Mouse (Mus musculus): ENCODE results near the gene Hoxb6. TPM values are rescaled to one million over a fixed set of nuclear protein-coding genes. Genes with fewer than 3 reads are reported as not detected.

Hoxb6 gene
- polyA plus RNA-seq, 1 experiment: not detected

- TF ChIP-seq E2F4 (IDR thresholded peaks at IDR 0.05; ENCODE audit: insufficient read depth): no peak
- TF ChIP-seq POLR2AphosphoS2 (IDR thresholded peaks at IDR 0.05; ENCODE audit: insufficient read length, low read depth): no peak
- no peak for TF ChIP-seq TCF12 (IDR thresholded peaks at IDR 0.05; ENCODE audit: insufficient read depth, poor library complexity, severe bottlenecking)
- no peak for TF ChIP-seq MAX (IDR thresholded peaks at IDR 0.05; ENCODE audit: low read depth)
- TF ChIP-seq SRF (IDR thresholded peaks at IDR 0.05; ENCODE audit: control insufficient read depth, insufficient read length, low read depth): no peak
- TF ChIP-seq USF1 (IDR thresholded peaks at IDR 0.05; ENCODE audit: low read depth): no peak
- no peak for TF ChIP-seq MYOD1 (IDR thresholded peaks at IDR 0.05; ENCODE audit: control insufficient read depth in 1 of 3, insufficient read length in 2 of 3, low read depth in 2 of 3)
- no peak for TF ChIP-seq TCF3 (IDR thresholded peaks at IDR 0.05; ENCODE audit: insufficient read length, low read depth)
- no peak for TF ChIP-seq POLR2A (IDR thresholded peaks at IDR 0.05; ENCODE audit: insufficient read length, low read depth)
- no peak for TF ChIP-seq MYOG (IDR thresholded peaks at IDR 0.05; ENCODE audit: control insufficient read depth in 1 of 3, insufficient read depth in 1 of 3, insufficient read length in 2 of 3, low read depth in 2 of 3)
- H3K4me2 ChIP-seq (ENCODE audit: low read depth): no peak overlapping the region
- H3K4me3 ChIP-seq: no peak overlapping the region
- H3K36me3 ChIP-seq (ENCODE audit: control insufficient read depth, insufficient read depth): no peaks in the 10 kb centered on the region
- peaks cover 84% of the 10 kb centered on the region for H3K27me3 ChIP-seq (ENCODE audit: control insufficient read depth, insufficient read depth, insufficient read length)
- H3K79me2 ChIP-seq (ENCODE audit: control insufficient read depth, insufficient read depth): no peaks in the 10 kb centered on the region
- H3ac ChIP-seq (ENCODE audit: control insufficient read depth, insufficient read length): no peak overlapping the region
These were observed 27.8 kb upstream of the Hoxb6 start for GRCm38 (mm10) chr11:96264390-96265020.

- no peak overlapping the region for H3K4me2 ChIP-seq (ENCODE audit: low read depth)
These were observed 26.3 kb upstream of the Hoxb6 start for GRCm38 (mm10) chr11:96265954-96266353.

GRCm38 (mm10) chr11:96267021-96267920, 25.0 kb upstream of the Hoxb6 start:
- H3K27me3 ChIP-seq (ENCODE audit: control insufficient read depth, insufficient read depth, insufficient read length): peaks cover 93% of the 10 kb centered on the region
- H3K79me2 ChIP-seq (ENCODE audit: control insufficient read depth, insufficient read depth): no peaks in the 10 kb centered on the region
- H3K4me3 ChIP-seq: no peak overlapping the region
- no peak overlapping the region for H3K4me2 ChIP-seq (ENCODE audit: low read depth)
- TF ChIP-seq POLR2A (IDR thresholded peaks at IDR 0.05; ENCODE audit: insufficient read length, low read depth): no peak
- no peak for TF ChIP-seq E2F4 (IDR thresholded peaks at IDR 0.05; ENCODE audit: insufficient read depth)
- no peak for TF ChIP-seq SRF (IDR thresholded peaks at IDR 0.05; ENCODE audit: control insufficient read depth, insufficient read length, low read depth)
- no peak for TF ChIP-seq MAX (IDR thresholded peaks at IDR 0.05; ENCODE audit: low read depth)
- TF ChIP-seq MYOD1 (IDR thresholded peaks at IDR 0.05; ENCODE audit: control insufficient read depth in 1 of 3, insufficient read length in 2 of 3, low read depth in 2 of 3): no peak
- TF ChIP-seq TCF12 (IDR thresholded peaks at IDR 0.05; ENCODE audit: insufficient read depth, poor library complexity, severe bottlenecking): no peak
- no peak for TF ChIP-seq TCF3 (IDR thresholded peaks at IDR 0.05; ENCODE audit: insufficient read length, low read depth)
- no peak for TF ChIP-seq MYOG (IDR thresholded peaks at IDR 0.05; ENCODE audit: control insufficient read depth in 1 of 3, insufficient read depth in 1 of 3, insufficient read length in 2 of 3, low read depth in 2 of 3)
- no peak for TF ChIP-seq USF1 (IDR thresholded peaks at IDR 0.05; ENCODE audit: low read depth)
- no peak for TF ChIP-seq REST (IDR thresholded peaks at IDR 0.05; ENCODE audit: insufficient read depth, insufficient read length)
- TF ChIP-seq POLR2AphosphoS2 (IDR thresholded peaks at IDR 0.05; ENCODE audit: insufficient read length, low read depth): no peak
- TF ChIP-seq CEBPB (IDR thresholded peaks at IDR 0.05; ENCODE audit: insufficient read depth, poor library complexity, severe bottlenecking): no peak
- no peaks in the 10 kb centered on the region for H3K36me3 ChIP-seq (ENCODE audit: control insufficient read depth, insufficient read depth)
- no peak overlapping the region for H3ac ChIP-seq (ENCODE audit: control insufficient read depth, insufficient read length)

More at GRCm38 (mm10) chr11:96265954-96266353, 26.3 kb upstream of the Hoxb6 start:
- no peak overlapping the region for H3K4me3 ChIP-seq
- H3ac ChIP-seq (ENCODE audit: control insufficient read depth, insufficient read length): no peak overlapping the region
- H3K36me3 ChIP-seq (ENCODE audit: control insufficient read depth, insufficient read depth): no peaks in the 10 kb centered on the region
- no peaks in the 10 kb centered on the region for H3K79me2 ChIP-seq (ENCODE audit: control insufficient read depth, insufficient read depth)
- no peak for TF ChIP-seq TCF3 (IDR thresholded peaks at IDR 0.05; ENCODE audit: insufficient read length, low read depth)
- TF ChIP-seq REST (IDR thresholded peaks at IDR 0.05; ENCODE audit: insufficient read depth, insufficient read length): no peak
- TF ChIP-seq USF1 (IDR thresholded peaks at IDR 0.05; ENCODE audit: low read depth): no peak
- TF ChIP-seq MYOG (IDR thresholded peaks at IDR 0.05; ENCODE audit: control insufficient read depth in 1 of 3, insufficient read depth in 1 of 3, insufficient read length in 2 of 3, low read depth in 2 of 3): no peak
- no peak for TF ChIP-seq TCF12 (IDR thresholded peaks at IDR 0.05; ENCODE audit: insufficient read depth, poor library complexity, severe bottlenecking)
- TF ChIP-seq POLR2AphosphoS2 (IDR thresholded peaks at IDR 0.05; ENCODE audit: insufficient read length, low read depth): no peak
- no peak for TF ChIP-seq CEBPB (IDR thresholded peaks at IDR 0.05; ENCODE audit: insufficient read depth, poor library complexity, severe bottlenecking)
- H3K27me3 ChIP-seq (ENCODE audit: control insufficient read depth, insufficient read depth, insufficient read length): peaks cover 88% of the 10 kb centered on the region

GRCm38 (mm10) chr11:96268031-96268745, 24.1 kb upstream of the Hoxb6 start:
- H3K4me2 ChIP-seq (ENCODE audit: low read depth): no peak overlapping the region
- H3ac ChIP-seq (ENCODE audit: control insufficient read depth, insufficient read length): no peak overlapping the region
- no peak for TF ChIP-seq POLR2AphosphoS2 (IDR thresholded peaks at IDR 0.05; ENCODE audit: insufficient read length, low read depth)
- no peak for TF ChIP-seq MYOG (IDR thresholded peaks at IDR 0.05; ENCODE audit: control insufficient read depth in 1 of 3, insufficient read depth in 1 of 3, insufficient read length in 2 of 3, low read depth in 2 of 3)
- TF ChIP-seq POLR2A (IDR thresholded peaks at IDR 0.05; ENCODE audit: insufficient read length, low read depth): no peak
- no peak for TF ChIP-seq TCF3 (IDR thresholded peaks at IDR 0.05; ENCODE audit: insufficient read length, low read depth)
- TF ChIP-seq MYOD1 (IDR thresholded peaks at IDR 0.05; ENCODE audit: control insufficient read depth in 1 of 3, insufficient read length in 2 of 3, low read depth in 2 of 3): no peak
- no peak for TF ChIP-seq E2F4 (IDR thresholded peaks at IDR 0.05; ENCODE audit: insufficient read depth)
- no peak for TF ChIP-seq REST (IDR thresholded peaks at IDR 0.05; ENCODE audit: insufficient read depth, insufficient read length)
- TF ChIP-seq SRF (IDR thresholded peaks at IDR 0.05; ENCODE audit: control insufficient read depth, insufficient read length, low read depth): no peak
- no peak for TF ChIP-seq USF1 (IDR thresholded peaks at IDR 0.05; ENCODE audit: low read depth)
- TF ChIP-seq MAX (IDR thresholded peaks at IDR 0.05; ENCODE audit: low read depth): no peak
- no peak for TF ChIP-seq CEBPB (IDR thresholded peaks at IDR 0.05; ENCODE audit: insufficient read depth, poor library complexity, severe bottlenecking)
- no peak for TF ChIP-seq TCF12 (IDR thresholded peaks at IDR 0.05; ENCODE audit: insufficient read depth, poor library complexity, severe bottlenecking)
- H3K4me3 ChIP-seq: no peak overlapping the region
- H3K27me3 ChIP-seq (ENCODE audit: control insufficient read depth, insufficient read depth, insufficient read length): peaks cover 92% of the 10 kb centered on the region
- no peaks in the 10 kb centered on the region for H3K79me2 ChIP-seq (ENCODE audit: control insufficient read depth, insufficient read depth)
- H3K36me3 ChIP-seq (ENCODE audit: control insufficient read depth, insufficient read depth): no peaks in the 10 kb centered on the region
